Mouse (Mus musculus) adrenal gland, postnatal 14 days (tissue): ENCODE data around the gene Cdsn. TPM values are rescaled to one million over a fixed set of nuclear protein-coding genes. Genes with fewer than 3 reads are reported as not detected.
"Not testable (repeated sequence)": the region's sequence is repeated elsewhere in the genome, so short reads cannot be mapped to it uniquely, and the experiment has no call there.

Source experiments
- DNase-seq: peaks from one replicate; pipeline ENCODE4 v3.0.0; 2021; ENCODE audit warnings: mixed read lengths
- long read RNA-seq, 2 experiments: library from polyadenylated mRNA; stranded (forward); transcript quantifications; one replicate each; pipeline ENCODE4 v2.0.0; 2021
- total RNA-seq: library from RNA; stranded (reverse); gene quantifications from 2 replicates; pipeline ENCODE4 v1.2.3, GENCODE M21; 2021

The Cdsn gene
- 0.23 and 0.37 TPM in 2 replicates for total RNA-seq
- long read RNA-seq, experiment 1: 0 reads
- long read RNA-seq, experiment 2, partial matches to known transcripts: 0 of 1 reads
- long read RNA-seq, experiment 2, other reads (novel, unspliced or antisense): 0 of 1 reads

- DNase-seq: peak; percentile 74
These were observed at the start of gene Cdsn for GRCm38 (mm10) chr17:35551881-35552414. TSS of gene Cdsn (plus strand) at chr17:35552128.

GRCm38 (mm10) chr17:35502226-35502625 is 49.7 kb upstream of the Cdsn start:
- no peak for DNase-seq

GRCm38 (mm10) chr17:35502762-35503161 is 49.2 kb upstream of the Cdsn start:
- no peak for DNase-seq

GRCm38 (mm10) chr17:35503849-35504248 is 48.1 kb upstream of the Cdsn start:
- no peak for DNase-seq

GRCm38 (mm10) chr17:35504628-35505481 is 47.1 kb upstream of the Cdsn start:
- DNase-seq: no peak

GRCm38 (mm10) chr17:35505776-35506175 is 46.2 kb upstream of the Cdsn start, which contains the start of gene Pou5f1:
TSS of gene Pou5f1 (plus strand) at chr17:35506018.
- DNase-seq: no peak

GRCm38 (mm10) chr17:35506881-35507280 is 45.0 kb upstream of the Cdsn start:
- DNase-seq: no peak

GRCm38 (mm10) chr17:35507556-35508260 is 44.2 kb upstream of the Cdsn start:
- no peak for DNase-seq

GRCm38 (mm10) chr17:35508279-35508678 is 43.6 kb upstream of the Cdsn start:
- DNase-seq: not testable (repeated sequence)

- DNase-seq: peak; percentile 48
These were observed 42.6 kb upstream of the Cdsn start for GRCm38 (mm10) chr17:35509284-35509683.

GRCm38 (mm10) chr17:35512916-35513626 is 38.9 kb upstream of the Cdsn start:
- DNase-seq: peak; percentile 19

- peak; percentile 85 for DNase-seq
These were observed 38.0 kb upstream of the Cdsn start for GRCm38 (mm10) chr17:35513886-35514285.

- DNase-seq: no peak
These were observed 37.2 kb upstream of the Cdsn start for GRCm38 (mm10) chr17:35514756-35515155.

- DNase-seq: peak; percentile 52
These were observed 35.9 kb upstream of the Cdsn start for GRCm38 (mm10) chr17:35515911-35516640.

GRCm38 (mm10) chr17:35516652-35517500 is 35.1 kb upstream of the Cdsn start, which contains the start of the genes Tcf19 and Cchcr1:
TSS of gene Tcf19 (minus strand) at chr17:35516824.
TSS of gene Cchcr1 (plus strand) at chr17:35517100.
- DNase-seq: peak; percentile 99

GRCm38 (mm10) chr17:35517526-35517925 is 34.4 kb upstream of the Cdsn start:
- peak; percentile 33 for DNase-seq

GRCm38 (mm10) chr17:35524354-35524753 is 27.6 kb upstream of the Cdsn start:
- DNase-seq: no peak

- no peak for DNase-seq
These were observed 25.3 kb upstream of the Cdsn start for GRCm38 (mm10) chr17:35526644-35527043.

GRCm38 (mm10) chr17:35532360-35532759 is 19.6 kb upstream of the Cdsn start:
- no peak for DNase-seq

GRCm38 (mm10) chr17:35532901-35533300 is 19.0 kb upstream of the Cdsn start, which contains the start of gene Psors1c2:
TSS of gene Psors1c2 (plus strand) at chr17:35533201.
- DNase-seq: no peak
